Mouse (Mus musculus): ENCODE results near the gene Car5a. TPM values are rescaled to one million over a fixed set of nuclear protein-coding genes. Genes with fewer than 3 reads are reported as not detected.

Gene Car5a
- polyA plus RNA-seq, 1 experiment from 2014 or later = not detected

DNA sequence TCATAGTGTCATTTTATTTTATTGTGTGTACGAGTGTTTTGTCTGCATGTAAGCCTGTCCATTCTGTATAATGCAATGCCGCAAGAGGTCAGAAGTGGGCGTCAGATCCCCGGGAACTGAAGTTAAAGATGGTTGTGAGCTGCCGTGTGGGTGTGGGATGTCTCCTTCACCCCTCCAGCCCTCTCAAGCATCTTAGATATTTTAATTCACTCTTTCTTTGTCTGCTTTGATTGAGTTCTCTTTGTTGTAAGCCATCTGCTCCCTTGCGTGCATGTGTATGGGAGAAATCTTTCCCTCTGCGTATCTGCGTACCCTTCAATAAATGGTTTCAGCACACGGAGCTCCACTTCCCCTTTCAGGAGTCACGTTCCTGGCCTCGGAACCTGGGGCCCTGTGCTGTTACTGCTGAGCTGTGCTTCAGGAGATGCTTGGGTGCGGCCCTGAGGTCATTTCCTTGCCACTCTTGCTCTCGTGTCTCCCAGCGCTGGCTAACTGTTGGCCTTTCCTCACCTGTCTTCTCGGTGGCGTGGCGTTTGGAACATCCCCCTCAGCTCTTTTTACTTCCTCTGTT, 26.9 kb upstream of the Car5a start:
- ATAC-seq (ENCODE audit: insufficient number of reproducible peaks, low FRiP score) = no peak
- H3K27ac ChIP-seq (ENCODE audit: poor library complexity, severe bottlenecking) = no peak overlapping the region
- no peak overlapping the region for H3K4me3 ChIP-seq
- peaks cover 39% of the 10 kb centered on the region for H3K4me1 ChIP-seq (replicated peaks)
- H3K9ac ChIP-seq = no peak overlapping the region
- H3K4me2 ChIP-seq = no peak overlapping the region
- H3K27me3 ChIP-seq (replicated peaks) = no peaks in the 10 kb centered on the region
- H3K9me3 ChIP-seq (replicated peaks) = no peaks in the 10 kb centered on the region
- peaks cover 36% of the 10 kb centered on the region for H3K36me3 ChIP-seq
- WGBS = 78% methylated on average over 17 of the region's 17 CpGs

DNA sequence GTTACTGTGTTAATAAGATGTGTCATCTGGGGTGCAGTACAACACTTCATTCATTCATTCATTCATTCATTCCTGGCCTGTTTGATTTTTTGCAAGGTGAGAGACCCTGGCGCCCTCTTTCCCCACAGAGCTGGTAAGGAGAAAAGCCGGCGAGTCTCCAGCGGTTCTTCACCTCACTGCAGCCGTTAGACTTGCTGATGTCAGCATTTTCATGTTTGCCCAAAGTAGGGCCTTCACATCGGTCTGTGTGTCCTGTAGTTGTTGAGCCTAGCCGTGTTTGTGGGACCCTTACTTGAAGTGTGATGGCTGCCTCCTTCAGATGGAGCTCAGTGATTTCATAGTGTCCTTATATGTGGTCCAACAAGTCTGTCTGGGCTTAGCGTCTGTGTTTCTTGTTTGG, 25.5 kb upstream of the Car5a start:
- no peak overlapping the region for H3K4me3 ChIP-seq
- WGBS = 86% methylated on average over 8 of the region's 8 CpGs
- no peak overlapping the region for H3K9ac ChIP-seq
- no peak overlapping the region for H3K4me2 ChIP-seq
- no peak for ATAC-seq (ENCODE audit: insufficient number of reproducible peaks, low FRiP score)
- H3K27me3 ChIP-seq (replicated peaks) = no peaks in the 10 kb centered on the region
- peaks cover 51% of the 10 kb centered on the region for H3K4me1 ChIP-seq (replicated peaks)
- no peak overlapping the region for H3K27ac ChIP-seq (ENCODE audit: poor library complexity, severe bottlenecking)
- H3K36me3 ChIP-seq = peaks cover 22% of the 10 kb centered on the region
- no peaks in the 10 kb centered on the region for H3K9me3 ChIP-seq (replicated peaks)

DNA sequence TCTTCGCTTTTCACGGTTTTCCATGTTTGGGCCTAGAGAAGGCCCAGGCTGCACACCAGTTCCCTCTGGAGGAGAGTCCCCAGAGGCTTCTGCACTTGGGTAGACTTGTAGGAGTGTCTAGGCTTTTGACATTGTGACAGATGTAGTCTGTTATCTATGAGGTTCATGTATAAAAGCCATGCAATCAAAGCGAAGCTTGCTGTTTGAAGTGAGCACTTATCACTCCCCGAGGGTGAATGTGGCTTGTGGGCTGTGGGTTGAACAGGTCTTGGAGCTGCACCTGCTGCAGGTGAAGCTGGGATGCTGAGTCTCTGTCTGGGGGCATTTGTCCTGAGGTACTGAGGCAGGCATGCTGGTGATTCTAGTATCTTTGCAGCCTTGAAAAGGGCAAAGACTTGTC, 23.8 kb upstream of the Car5a start:
- Histone ChIP-seq H3K9ac (no peak overlapping the region), H3K27ac (ENCODE audit: poor library complexity, severe bottlenecking) (0 out of 2 replicates have a peak overlapping the region, but pooled peaks have one; percentile 3)
- ATAC-seq (ENCODE audit: insufficient number of reproducible peaks, low FRiP score) = no peak

DNA sequence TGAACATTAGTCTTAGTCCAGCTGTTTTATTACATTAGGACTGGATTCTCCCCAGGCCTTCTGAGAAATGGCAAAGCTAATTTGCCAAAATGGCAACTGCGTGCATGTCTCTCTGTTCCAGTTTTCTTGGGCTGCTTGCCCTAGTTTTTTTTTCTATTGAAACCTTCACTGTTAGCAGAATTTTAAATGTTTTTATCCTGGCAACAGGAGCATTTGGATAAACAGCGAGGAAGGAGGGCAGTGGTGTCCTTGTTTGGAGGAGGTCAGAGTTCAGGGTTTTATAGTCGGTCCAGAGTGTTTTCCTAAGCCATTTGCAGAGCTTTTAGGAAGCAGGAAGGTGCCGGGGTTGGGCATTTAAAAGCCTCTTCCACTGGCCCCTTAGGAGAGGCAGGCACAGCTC, 23.3 kb upstream of the Car5a start:
- ATAC-seq (ENCODE audit: insufficient number of reproducible peaks, low FRiP score) = no peak
- H3K27ac ChIP-seq (ENCODE audit: poor library complexity, severe bottlenecking) = 0 out of 2 replicates have a peak overlapping the region, but pooled peaks have one; percentile 3
- H3K4me1 ChIP-seq (replicated peaks) = peaks cover 68% of the 10 kb centered on the region
- H3K4me2 ChIP-seq = no peak overlapping the region
- no peak overlapping the region for H3K9ac ChIP-seq
- WGBS = 64% methylated on average over 4 of the region's 4 CpGs
- H3K36me3 ChIP-seq = peaks cover 6% of the 10 kb centered on the region; the same call in 1 of the 2 replicates
- H3K9me3 ChIP-seq (replicated peaks) = no peaks in the 10 kb centered on the region
- no peaks in the 10 kb centered on the region for H3K27me3 ChIP-seq (replicated peaks)
- H3K4me3 ChIP-seq = no peak overlapping the region

More for the DNA sequence above, 23.8 kb upstream of the Car5a start:
- no peak overlapping the region for H3K4me3 ChIP-seq
- no peaks in the 10 kb centered on the region for H3K27me3 ChIP-seq (replicated peaks)
- H3K36me3 ChIP-seq = peaks cover 6% of the 10 kb centered on the region; the same call in 1 of the 2 replicates
- no peak overlapping the region for H3K4me2 ChIP-seq
- WGBS = 49% methylated on average over 4 of the region's 4 CpGs
- H3K9me3 ChIP-seq (replicated peaks) = no peaks in the 10 kb centered on the region
- H3K4me1 ChIP-seq (replicated peaks) = peaks cover 65% of the 10 kb centered on the region

DNA sequence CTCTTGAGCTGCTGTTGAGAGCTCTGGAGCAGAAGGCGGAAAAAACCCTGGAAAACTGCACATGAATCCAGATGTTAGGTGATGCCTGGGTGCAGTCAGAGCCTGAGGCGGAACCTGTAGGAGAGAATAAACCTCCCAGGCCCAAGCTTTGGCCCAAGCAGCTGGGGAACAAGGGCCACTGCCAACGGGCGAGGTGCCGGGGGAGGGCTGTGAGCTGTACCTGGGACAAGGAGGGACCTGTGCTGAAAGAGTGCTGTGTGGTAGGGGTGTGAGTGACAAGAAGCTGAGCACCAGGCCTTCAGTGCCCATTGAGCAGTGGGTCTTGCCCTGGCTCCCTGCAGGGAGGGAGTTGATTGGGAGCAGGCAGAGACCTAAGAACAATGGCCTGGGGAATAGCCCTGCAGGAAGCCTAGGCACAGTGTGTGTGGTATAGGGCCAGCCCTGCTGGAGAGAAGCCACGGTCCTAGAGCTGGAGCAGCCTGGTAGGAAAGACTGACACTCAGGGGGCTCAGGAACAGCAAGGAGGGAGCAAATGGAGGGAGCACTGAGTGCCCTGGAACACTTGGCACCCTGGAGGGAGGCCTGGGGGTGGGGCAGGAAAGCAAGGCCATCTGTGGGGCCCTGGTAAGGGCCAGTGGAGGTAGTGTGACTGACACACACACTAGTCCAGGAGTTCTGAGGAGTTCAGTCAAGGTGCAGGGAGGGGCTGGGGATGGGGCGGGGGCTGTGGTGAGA, 22.2 kb upstream of the Car5a start:
- H3K27ac ChIP-seq (ENCODE audit: poor library complexity, severe bottlenecking) = 0 out of 2 replicates have a peak overlapping the region, but pooled peaks have one; percentile 12
- H3K9me3 ChIP-seq (replicated peaks) = no peaks in the 10 kb centered on the region
- no peak overlapping the region for H3K4me2 ChIP-seq
- H3K9ac ChIP-seq = peak overlapping the region; percentile 66
- no peaks in the 10 kb centered on the region for H3K27me3 ChIP-seq (replicated peaks)
- H3K4me3 ChIP-seq = no peak overlapping the region
- 0 out of 2 replicates have a peak, but pooled peaks cover 3% of the 10 kb centered on the region for H3K36me3 ChIP-seq
- WGBS = 60% methylated on average over 7 of the region's 7 CpGs
- ATAC-seq (ENCODE audit: insufficient number of reproducible peaks, low FRiP score) = peak; percentile 64
- H3K4me1 ChIP-seq (replicated peaks) = peaks cover 72% of the 10 kb centered on the region

DNA sequence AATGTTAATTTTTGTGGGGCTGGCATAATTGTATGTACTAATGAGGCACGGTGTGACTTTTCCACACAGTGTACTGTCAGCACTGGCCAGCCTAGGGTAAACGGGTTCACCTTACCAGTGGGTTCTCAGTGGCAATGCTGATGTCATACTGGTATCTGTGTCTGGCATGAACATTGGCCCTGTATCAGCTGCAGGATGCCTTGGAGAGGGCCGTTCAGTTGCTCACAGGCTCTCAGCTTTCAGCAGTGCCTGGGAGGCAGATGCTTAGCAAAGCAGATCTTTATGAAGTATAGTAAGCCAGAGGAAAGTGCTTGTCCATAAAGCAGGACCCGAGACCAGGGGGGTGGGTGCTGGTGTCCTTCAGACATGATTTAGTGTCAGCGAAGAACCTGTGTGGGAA, 21.4 kb upstream of the Car5a start:
- Histone ChIP-seq H3K36me3 (0 out of 2 replicates have a peak, but pooled peaks cover 3% of the 10 kb centered on the region), H3K4me3 (no peak overlapping the region), H3K27me3 (replicated peaks) (no peaks in the 10 kb centered on the region), H3K9me3 (replicated peaks) (no peaks in the 10 kb centered on the region), H3K4me1 (replicated peaks) (peaks cover 74% of the 10 kb centered on the region), H3K9ac (no peak overlapping the region), H3K27ac (ENCODE audit: poor library complexity, severe bottlenecking) (no peak overlapping the region), H3K4me2 (no peak overlapping the region)
- 55% methylated on average over 5 of the region's 5 CpGs for WGBS
- no peak for ATAC-seq (ENCODE audit: insufficient number of reproducible peaks, low FRiP score)

DNA sequence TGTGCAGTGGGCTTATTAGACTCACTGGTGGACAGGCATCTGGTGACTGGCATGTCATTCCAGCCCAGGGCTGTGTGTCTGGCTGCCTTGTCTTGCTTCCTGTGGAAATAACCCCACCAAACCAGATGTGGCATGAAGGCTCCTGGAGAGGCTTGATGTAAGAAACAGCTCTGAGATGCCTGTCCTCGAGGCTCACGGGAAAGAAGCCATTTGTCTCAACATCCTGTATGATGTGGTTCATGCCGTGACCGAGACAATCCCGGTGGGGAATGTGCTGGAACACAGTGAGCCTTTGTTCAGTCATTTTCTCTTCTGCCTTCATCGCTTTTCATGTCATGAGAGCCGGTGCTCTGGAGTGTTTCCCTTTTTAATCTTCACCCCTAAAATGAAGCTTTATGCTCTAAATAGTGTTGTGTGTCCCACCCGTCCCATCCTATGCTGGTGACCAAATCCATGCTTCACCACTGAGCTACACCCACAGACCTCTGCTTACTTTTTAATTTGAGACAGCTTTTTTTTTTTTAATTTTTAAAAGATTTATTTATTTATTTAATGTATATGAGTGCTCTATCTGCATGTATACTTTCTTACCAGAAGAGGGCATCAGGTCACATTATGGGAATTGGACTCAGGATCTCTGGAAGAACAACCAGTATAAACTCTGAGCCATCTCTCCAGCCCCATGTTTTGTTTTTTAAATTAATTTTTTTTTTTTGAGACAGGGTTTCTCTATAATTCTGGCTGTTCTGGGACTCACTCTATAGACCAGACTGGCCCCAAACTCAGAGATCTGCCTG, 20.2 kb upstream of the Car5a start:
- 69% methylated on average over 8 of the region's 8 CpGs for WGBS
- H3K4me3 ChIP-seq = no peak overlapping the region
- no peak overlapping the region for H3K4me2 ChIP-seq
- no peaks in the 10 kb centered on the region for H3K27me3 ChIP-seq (replicated peaks)
- peak overlapping the region; percentile 75 for H3K27ac ChIP-seq (ENCODE audit: poor library complexity, severe bottlenecking)
- H3K9me3 ChIP-seq (replicated peaks) = no peaks in the 10 kb centered on the region
- no peak for ATAC-seq (ENCODE audit: insufficient number of reproducible peaks, low FRiP score)
- 0 out of 2 replicates have a peak, but pooled peaks cover 7% of the 10 kb centered on the region for H3K36me3 ChIP-seq
- H3K4me1 ChIP-seq (replicated peaks) = peaks cover 66% of the 10 kb centered on the region
- no peak overlapping the region for H3K9ac ChIP-seq

DNA sequence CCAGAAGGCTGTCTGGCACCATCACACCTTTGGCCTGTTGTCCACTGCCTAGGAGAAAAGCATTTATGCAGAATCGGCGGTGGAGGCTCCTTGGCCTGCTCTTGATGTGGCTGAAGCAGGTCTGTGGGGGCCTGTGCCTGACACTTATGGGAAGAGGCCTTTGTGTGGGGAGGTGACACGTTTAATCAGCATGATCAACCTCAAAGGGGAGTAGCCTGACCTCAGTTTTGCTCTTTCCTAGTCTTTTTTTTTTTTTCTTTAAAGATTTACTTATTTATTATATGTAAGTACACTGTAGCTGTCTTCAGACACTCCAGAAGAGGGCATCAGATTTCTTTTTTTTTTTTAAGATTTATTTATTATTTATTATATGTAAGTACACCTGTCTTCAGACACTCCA, 18.2 kb upstream of the Car5a start:
- Histone ChIP-seq H3K4me2 (no peak overlapping the region), H3K27ac (ENCODE audit: poor library complexity, severe bottlenecking) (no peak overlapping the region), H3K9ac (no peak overlapping the region), H3K4me1 (replicated peaks) (peaks cover 65% of the 10 kb centered on the region), H3K9me3 (replicated peaks) (no peaks in the 10 kb centered on the region), H3K4me3 (no peak overlapping the region), H3K36me3 (0 out of 2 replicates have a peak, but pooled peaks cover 4% of the 10 kb centered on the region), H3K27me3 (replicated peaks) (no peaks in the 10 kb centered on the region)
- no peak for ATAC-seq (ENCODE audit: insufficient number of reproducible peaks, low FRiP score)
- 78% methylated on average over 3 of the region's 3 CpGs for WGBS

DNA sequence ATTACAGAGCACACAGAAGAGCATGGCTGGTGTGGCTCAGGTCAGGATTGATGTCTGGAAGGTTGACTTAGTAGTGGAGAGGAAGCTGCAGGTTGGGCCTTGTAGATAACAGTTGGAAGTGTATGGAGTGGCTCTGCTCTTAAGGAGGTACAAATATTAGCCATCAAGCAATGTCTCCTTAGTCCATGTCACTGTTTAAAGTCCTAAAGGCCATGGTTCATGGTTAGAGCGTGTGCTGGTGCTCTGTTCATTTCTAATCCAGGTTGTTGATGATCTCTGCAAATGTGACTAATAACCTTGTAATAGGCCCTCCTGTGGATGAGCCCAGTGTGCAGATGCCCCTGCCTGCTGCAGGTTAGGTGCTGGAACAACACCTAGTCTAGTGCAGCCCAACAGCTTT, 13.7 kb upstream of the Car5a start:
- no peaks in the 10 kb centered on the region for H3K27me3 ChIP-seq (replicated peaks)
- H3K9me3 ChIP-seq (replicated peaks) = no peaks in the 10 kb centered on the region
- peaks cover 60% of the 10 kb centered on the region for H3K4me1 ChIP-seq (replicated peaks)
- H3K36me3 ChIP-seq = peaks cover 18% of the 10 kb centered on the region
- H3K4me2 ChIP-seq = no peak overlapping the region
- no peak overlapping the region for H3K4me3 ChIP-seq
- H3K9ac ChIP-seq = no peak overlapping the region
- ATAC-seq (ENCODE audit: insufficient number of reproducible peaks, low FRiP score) = no peak
- WGBS = 93% methylated on average over 1 of the region's 1 CpGs
- no peak overlapping the region for H3K27ac ChIP-seq (ENCODE audit: poor library complexity, severe bottlenecking)

DNA sequence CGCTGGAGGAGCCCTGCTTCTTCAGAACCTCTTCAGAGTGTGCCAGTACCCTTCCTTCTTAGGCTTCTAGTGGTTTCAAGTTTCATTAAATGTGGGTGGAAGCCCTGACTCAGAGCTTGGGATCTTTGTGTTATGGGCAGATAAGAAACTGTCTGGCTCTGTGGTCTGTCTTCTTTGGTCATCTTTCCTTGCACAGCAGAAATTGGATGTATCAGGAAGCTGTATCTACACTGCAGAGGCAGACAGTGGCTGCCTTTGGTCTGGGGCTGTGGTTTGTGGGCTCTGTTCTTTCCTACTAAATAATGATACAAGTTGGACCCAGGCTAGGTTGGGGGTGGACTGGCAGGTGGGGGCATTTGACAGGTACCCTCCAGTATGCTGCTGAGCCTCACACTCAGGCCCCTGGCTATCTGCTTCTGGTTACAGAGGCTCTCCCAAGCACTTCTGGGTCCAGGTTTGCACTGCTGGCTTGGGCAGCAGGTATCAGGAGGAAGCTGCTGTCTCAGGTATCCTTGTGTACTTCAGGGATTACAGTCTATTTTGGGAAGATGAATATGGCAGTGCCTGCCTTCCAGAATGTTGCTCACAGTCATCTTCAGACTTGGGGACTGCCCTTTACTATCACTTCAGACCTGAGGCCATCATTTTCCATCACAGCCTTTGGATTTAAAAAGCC, 11.3 kb upstream of the Car5a start:
- Histone ChIP-seq H3K36me3 (peaks cover 18% of the 10 kb centered on the region), H3K27ac (ENCODE audit: poor library complexity, severe bottlenecking) (peak overlapping the region; percentile 10), H3K27me3 (replicated peaks) (no peaks in the 10 kb centered on the region), H3K4me3 (no peak overlapping the region), H3K9me3 (replicated peaks) (no peaks in the 10 kb centered on the region), H3K4me2 (no peak overlapping the region), H3K4me1 (replicated peaks) (peaks cover 63% of the 10 kb centered on the region), H3K9ac (no peak overlapping the region)
- no peak for ATAC-seq (ENCODE audit: insufficient number of reproducible peaks, low FRiP score)
- WGBS = 55% methylated on average over 1 of the region's 1 CpGs
